Mouse (Mus musculus) ZHBTc4 (cell line): Measurements from ENCODE around the gene Acadvl.
"Not testable (repeated sequence)": the region's sequence is repeated elsewhere in the genome, so short reads cannot be mapped to it uniquely, and the experiment has no call there.

Source experiments
- DNase-seq: peaks from one replicate; pipeline ENCODE4 v3.0.0-alpha.2; 2011; ENCODE audit warnings: low read depth, low spot score

The Acadvl gene

GRCm38 (mm10) chr11:70027397-70027796 lies 12.2 kb upstream of the Acadvl start:
- DNase-seq: no peak

- DNase-seq: peak; percentile 75
These were observed 11.5 kb upstream of the Acadvl start for GRCm38 (mm10) chr11:70026689-70027088.

- no peak for DNase-seq
These were observed 8.9 kb upstream of the Acadvl start for GRCm38 (mm10) chr11:70024151-70024514.

- no peak for DNase-seq
These were observed 8.4 kb upstream of the Acadvl start for GRCm38 (mm10) chr11:70023481-70024150.

- peak; percentile 99 for DNase-seq
These were observed 6.3 kb upstream of the Acadvl start for GRCm38 (mm10) chr11:70021264-70022132.

- peak; percentile 92 for DNase-seq
These were observed 5.6 kb upstream of the Acadvl start for GRCm38 (mm10) chr11:70020731-70021263.

- DNase-seq: no peak
These were observed 4.9 kb upstream of the Acadvl start for GRCm38 (mm10) chr11:70020022-70020631.

GRCm38 (mm10) chr11:70019495-70020021 lies 4.3 kb upstream of the Acadvl start:
- no peak for DNase-seq

- DNase-seq: no peak
These were observed 3.1 kb upstream of the Acadvl start for GRCm38 (mm10) chr11:70018131-70018990.

GRCm38 (mm10) chr11:70017199-70017767 lies 2.1 kb upstream of the Acadvl start:
- DNase-seq: no peak

- no peak for DNase-seq
These were observed 1.5 kb upstream of the Acadvl start, which contains the start of gene Dlg4 for GRCm38 (mm10) chr11:70016669-70017068. Dlg4 (plus strand) TSS chr11:70016942.

- DNase-seq: not testable (repeated sequence)
These were observed 966 bp upstream of the Acadvl start for GRCm38 (mm10) chr11:70016177-70016576.

- DNase-seq: no peak
These were observed 466 bp upstream of the Acadvl start for GRCm38 (mm10) chr11:70015677-70016076.

GRCm38 (mm10) chr11:70014051-70014450 lies 1.2 kb downstream of the Acadvl start:
- DNase-seq: no peak

GRCm38 (mm10) chr11:70013408-70013807 lies 1.8 kb downstream of the Acadvl start:
- no peak for DNase-seq

- no peak for DNase-seq
These were observed 2.3 kb downstream of the Acadvl start for GRCm38 (mm10) chr11:70012931-70013330.

- no peak for DNase-seq
These were observed 4.2 kb downstream of the Acadvl start for GRCm38 (mm10) chr11:70010961-70011360.

GRCm38 (mm10) chr11:70010548-70010947 lies 4.7 kb downstream of the Acadvl start:
- no peak for DNase-seq

GRCm38 (mm10) chr11:70010033-70010432 lies 5.2 kb downstream of the Acadvl start:
- DNase-seq: no peak

- DNase-seq: peak; percentile 78
These were observed 9.7 kb downstream of the Acadvl start for GRCm38 (mm10) chr11:70005521-70005920.

- DNase-seq: no peak
These were observed 12.7 kb downstream of the Acadvl start for GRCm38 (mm10) chr11:70002471-70002870.
